Mouse (Mus musculus) right cerebral cortex, adult 18-20 months (tissue): ENCODE data around the gene Setdb1.

ENCODE experiments used
- DNase-seq: peaks from one replicate; pipeline ENCODE4 v3.0.0; 2022; ENCODE audit warnings: mixed read lengths

Setdb1 gene

DNA sequence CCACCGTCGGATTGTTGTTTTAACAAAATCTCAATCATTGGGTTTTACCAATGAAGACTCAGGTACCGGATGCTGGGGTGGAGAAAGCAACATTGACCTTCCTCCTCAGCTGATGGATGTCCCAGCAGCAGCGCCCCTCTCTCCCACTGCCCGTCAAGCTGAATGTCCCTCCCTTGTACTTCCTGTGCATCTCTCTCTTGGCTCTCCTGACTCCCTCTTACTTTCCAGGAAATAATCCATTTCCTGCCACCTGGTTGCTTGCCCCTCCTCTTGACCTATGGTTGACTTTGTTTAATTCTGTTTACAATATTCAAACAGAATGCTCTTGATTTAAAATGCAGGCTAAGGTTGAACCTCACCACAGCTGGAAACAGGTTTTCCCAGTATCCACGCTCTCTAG is 66.8 kb downstream of the Setdb1 start:
- DNase-seq = no peak

- no peak for DNase-seq
Observed at GRCm38 (mm10) chr3:95289419-95289818, 67.6 kb downstream of the Setdb1 start.

DNA sequence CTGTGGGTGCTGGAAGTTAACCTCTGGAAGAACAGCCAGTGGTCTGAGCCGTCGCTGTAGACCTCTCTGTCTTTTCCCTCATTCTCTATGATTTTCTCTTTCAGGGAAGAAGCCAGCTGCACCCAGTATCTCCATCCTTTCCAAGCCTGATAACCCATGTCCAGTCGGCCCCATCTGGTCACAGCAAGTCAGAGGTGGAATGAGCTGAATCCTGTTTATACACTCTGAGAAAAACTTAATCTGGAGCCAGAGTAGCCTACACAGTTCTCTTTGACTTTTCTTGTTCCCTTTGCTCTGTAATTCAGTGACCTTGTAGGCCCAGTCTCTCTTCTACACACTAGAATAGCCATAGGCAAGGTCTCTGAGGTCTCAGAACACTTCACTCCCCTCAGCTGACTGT is 69.5 kb downstream of the Setdb1 start:
- DNase-seq = no peak

- DNase-seq = no peak
Observed at GRCm38 (mm10) chr3:95286510-95286909, 70.5 kb downstream of the Setdb1 start.

GRCm38 (mm10) chr3:95286011-95286410 is 71.0 kb downstream of the Setdb1 start:
- no peak for DNase-seq

DNA sequence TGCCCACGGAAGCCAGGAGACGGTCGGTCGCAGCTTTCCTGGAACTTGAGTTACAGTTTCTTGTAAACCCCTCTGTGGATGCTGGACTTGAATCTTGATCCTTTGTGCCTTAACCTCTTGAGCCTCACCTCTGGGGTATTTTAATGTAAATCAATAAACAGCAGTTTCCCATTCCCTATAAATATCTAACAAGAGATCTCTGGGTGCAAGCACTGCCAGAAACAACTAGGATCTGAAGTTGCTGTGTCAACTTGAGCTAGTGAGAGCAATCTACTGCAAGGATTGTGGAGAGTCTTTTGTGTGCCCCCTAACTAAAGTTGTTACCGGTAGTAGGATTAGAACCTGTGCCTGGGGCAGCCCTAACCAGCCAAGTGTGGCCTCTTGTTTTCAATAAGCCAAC is 71.6 kb downstream of the Setdb1 start:
- DNase-seq = no peak

DNA sequence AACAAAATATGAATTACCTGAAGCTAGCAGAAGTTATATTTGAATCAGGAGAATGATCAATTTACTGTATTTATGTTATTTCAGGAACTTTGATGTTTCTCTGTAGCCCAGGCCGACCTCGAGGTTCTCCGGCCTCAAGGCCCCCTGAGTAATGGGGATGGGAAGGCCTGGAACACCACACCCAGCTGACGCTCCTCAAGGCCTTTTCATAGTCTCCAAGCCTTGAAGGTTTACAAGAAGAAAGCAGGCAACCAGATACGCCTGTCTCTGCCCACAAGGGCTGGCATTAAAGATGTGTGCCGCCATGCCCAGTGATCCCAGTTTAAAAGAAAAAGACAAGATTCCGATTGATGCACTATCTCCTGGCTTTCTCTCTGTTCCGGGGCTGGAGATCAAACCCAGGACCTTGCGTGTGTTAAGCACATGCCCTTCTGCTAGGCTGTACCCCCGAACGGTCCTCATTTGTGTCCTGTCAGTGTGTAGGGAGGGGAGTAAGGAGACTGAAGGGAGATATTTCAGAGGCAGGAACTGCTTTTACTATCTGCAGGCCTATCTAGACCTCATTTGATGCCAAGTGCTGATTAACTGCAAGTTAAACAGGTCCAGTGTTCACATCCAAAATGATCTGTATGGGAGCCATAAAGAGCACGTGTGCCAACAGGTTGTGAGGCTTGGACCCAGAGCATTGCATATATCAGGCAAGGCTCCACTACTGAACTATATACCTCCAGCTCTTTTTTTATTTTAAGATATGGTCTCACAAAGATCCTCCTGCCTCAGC is 72.3 kb downstream of the Setdb1 start:
- DNase-seq = no peak

DNA sequence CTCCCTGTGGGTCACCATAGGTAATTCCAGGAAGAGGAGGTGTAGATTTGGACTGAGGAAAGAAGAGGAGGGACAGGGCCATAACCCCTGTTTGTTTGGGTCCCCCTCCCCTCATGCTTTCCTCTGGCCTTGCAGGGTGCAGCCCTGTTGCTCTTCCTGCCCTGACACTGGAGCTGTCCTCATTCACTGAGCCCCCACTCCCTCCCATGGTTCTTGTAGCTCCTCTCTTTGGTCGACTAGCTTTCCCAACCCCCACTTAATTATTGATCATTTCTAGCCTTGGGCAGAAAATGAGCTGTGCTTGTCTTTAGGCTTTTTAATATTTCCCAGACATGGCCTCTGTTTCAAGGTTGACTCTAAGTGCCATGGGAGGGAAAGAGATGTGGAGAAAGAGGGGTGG is 72.9 kb downstream of the Setdb1 start:
- no peak for DNase-seq

DNA sequence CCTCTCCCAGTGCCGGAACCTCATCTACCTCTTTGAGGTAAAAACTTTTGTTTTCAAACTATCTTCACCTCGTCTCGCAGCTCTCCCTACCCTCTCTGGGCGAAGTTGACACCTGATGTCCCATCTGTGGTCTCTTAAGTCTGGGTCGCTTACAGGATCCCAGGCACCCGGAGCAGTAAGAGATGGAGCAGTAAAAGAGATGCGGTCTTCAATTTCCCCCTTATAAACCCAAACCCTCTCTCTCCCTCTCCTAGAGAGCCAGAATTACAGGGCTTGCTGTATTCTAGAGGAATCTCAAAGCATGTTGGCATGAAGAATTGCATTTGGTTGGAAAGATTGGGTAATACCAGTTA is 73.4 kb downstream of the Setdb1 start:
- DNase-seq = no peak

DNA sequence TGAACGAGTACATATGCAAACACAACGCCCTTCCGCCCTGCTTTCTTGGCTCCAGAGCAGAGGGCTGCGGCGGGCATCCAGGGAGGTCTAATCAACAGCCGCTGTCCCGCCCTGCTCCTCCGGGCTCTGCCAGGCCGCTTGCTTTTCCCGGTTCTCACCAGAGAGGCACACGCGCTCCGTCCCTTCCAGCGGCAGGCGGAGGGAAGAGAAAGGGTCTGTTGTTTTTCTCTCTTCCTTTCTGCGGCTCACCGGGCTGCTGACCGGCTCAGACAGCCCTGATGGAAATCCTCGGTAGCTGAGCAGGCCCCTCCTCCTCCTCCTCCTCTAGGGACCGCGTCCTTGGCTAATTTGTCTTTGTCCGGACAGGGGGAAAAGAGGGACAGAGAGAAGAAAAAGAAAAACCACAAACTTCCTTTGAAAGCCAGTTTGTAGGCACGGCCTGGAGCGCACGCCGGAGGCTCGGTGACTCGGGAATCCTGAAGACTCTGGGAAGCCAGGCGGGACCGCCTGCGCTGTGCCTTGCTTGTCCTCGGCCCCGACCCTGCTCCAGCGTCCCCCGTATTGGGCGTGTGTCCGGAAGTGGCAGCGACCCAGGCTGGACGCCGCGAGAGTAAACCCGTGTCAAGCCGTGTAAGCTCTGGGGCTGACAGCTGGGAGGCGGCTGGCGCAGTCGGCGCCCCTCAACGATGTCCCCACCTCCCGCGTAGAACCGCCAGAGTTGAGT is 74.0 kb downstream of the Setdb1 start:
- peak; percentile 74 for DNase-seq

DNA sequence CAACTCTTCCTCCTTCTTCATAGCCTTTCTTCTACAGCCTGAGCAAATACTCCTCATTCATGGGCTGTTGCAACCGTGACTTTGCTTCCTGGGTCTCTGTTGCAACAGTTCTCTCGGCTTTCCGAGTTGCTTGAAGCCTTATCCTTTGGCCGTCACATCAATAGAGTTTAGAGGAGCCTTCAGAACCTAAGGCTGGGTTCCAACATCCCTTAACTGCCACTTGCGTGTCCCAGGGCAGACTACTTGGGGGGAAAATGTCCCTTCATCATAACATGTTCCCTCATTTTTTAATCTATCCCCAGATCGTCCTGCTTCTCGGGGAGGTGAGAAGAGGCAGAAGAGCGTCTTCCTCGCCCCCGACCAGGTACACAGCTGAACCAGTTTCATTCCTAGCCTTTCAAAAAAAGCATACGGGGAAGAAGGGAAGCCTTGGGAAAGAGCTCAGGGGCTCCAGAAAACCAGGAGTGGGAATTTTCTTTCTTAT is 74.6 kb downstream of the Setdb1 start:
- DNase-seq = no peak

- DNase-seq = peak; percentile 99
Observed at GRCm38 (mm10) chr3:95281216-95282126, 75.5 kb downstream of the Setdb1 start, which contains the start of the genes Mindy1 and Prune1. Gene Mindy1 (plus strand): TSS chr3:95281345. Gene Prune1 (minus strand): TSS chr3:95282076.

- DNase-seq = no peak
Observed at GRCm38 (mm10) chr3:95280747-95281146, 76.3 kb downstream of the Setdb1 start.

- DNase-seq = no peak
Observed at GRCm38 (mm10) chr3:95277149-95277551, 79.9 kb downstream of the Setdb1 start.

- no peak for DNase-seq
Observed at GRCm38 (mm10) chr3:95276428-95276934, 80.5 kb downstream of the Setdb1 start.

DNA sequence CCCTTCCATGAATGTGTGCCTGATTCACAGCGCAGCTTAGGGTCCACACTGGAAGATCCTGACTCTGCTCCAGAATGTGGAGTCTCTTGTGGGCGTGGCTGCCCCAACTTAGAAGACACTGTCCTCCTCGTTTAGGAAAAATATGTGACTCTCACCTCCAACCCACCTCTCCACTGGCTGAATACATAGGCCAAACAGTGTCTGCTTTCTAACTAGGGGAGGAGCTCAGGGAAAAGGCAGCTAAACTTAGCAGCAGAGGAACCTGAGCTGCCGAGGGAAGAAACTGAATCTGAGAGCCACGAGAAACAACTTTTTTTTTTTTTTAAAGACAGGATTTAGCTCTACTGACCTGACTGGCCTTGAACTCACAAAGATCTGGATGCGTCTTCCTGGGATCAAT is 81.8 kb downstream of the Setdb1 start:
- DNase-seq = no peak

DNA sequence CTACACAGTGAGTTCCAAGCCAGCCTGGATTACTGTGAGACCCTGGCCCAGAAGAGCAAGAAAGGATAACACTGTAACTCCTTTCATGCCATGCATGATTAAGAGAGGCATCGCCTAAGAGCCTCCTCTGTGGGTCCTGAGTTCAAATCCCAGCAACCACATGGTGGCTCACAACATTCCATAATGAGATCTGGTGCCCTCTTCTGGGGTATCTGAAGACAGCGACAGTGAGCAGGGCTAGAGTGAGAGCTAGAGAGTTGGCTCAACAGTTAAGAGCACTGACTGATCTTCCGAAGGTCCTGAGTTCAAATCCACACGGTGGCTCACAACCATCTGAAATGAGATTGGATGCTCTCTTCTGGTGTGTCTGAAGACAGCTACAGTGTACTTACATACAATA is 82.5 kb downstream of the Setdb1 start:
- no peak for DNase-seq
